Mouse (Mus musculus): Measurements from ENCODE around the gene Pknox1.

Gene Pknox1

GRCm38 (mm10) chr17:31556253-31556652, 8.3 kb upstream of the Pknox1 start:
- DNase-seq, result no peak

DNA sequence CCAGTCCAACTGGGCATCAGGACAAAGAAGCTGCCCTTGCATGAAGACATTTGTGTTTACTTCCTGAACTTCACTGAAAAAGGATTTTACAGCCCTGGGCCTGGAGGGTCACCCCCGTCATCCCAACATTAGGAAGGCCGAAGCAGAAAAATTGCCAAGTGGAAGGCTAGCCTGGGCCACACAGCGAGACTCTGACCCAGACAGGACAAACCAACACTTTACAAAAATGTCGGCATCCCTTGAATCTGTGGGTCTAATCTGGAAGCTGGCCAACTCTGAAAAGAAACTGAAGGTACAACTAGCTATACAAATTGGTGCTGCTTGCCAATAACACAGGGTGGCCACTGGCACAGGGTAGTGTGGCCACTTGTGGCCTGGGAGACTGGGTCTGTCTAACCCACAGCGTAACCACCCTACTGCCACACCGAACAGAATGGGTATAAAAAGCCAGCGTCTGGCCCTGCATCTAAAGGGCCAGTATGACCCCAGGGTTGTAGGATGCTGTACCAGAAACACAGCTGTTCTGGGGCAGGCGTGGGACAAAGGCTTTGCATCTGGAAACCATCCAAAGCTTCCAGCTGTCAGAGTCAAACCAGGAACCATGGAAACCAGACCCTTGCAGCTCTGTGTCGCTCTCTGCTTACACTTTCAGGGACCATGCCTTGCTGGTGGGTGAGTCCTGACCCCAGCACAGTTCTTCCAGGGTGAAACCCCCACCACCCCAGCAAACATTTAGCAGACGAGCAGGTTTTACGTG, 7.2 kb upstream of the Pknox1 start:
- DNase-seq, result no peak

DNA sequence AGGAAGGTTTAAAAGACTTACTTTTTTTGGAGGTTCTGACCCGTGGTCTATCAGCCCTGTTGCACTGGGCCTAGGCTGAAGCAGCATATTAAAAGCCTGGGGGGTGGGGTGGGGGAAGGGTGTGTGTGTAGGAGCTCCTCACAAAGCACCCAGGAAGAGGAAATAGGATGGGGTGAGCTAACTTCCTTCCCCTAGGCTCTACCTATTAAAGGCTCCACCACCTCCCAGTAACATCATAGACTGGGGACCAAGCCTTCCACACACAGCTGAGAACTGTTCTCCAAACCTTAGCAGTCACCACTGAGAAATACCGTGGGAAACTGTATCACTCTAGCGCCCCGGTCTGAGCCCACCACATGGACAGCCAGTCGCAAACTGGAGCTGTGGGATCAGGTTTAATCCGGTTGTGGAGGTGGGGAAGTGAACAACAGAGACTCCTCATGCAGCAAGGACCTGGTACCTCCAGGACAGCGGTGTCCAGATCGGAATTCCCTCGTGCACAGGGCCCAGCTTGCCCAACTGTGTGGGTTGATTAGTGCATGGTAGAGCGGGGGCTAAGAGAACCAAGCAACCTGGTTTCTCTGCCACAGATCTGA, 6.5 kb upstream of the Pknox1 start:
- no peak for DNase-seq

- no peak for DNase-seq
Observed at GRCm38 (mm10) chr17:31559021-31559789, 5.3 kb upstream of the Pknox1 start.

DNA sequence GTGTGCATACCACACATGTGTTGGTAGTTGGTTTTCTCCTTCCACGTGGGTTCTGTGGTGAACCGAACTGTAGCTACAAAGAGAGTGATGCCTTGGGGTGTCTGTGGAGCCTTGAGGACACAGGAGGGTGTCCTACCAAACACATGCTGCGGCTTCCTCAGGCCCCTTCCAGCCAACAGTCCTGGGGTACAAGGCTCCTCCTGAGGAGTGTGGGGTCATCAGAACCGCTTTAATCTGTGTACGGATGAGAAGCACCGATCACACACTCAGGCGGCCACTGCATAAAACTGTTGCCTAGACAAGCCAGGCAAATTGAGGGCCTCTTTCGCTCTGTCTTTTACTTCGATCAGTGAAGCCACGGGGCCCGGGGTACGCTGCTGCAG, 911 bp upstream of the Pknox1 start:
- DNase-seq, result peak; percentile 62

GRCm38 (mm10) chr17:31564858-31565140, 265 bp downstream of the Pknox1 start:
- DNase-seq, result no peak

- DNase-seq, result peak; percentile 80
Observed at GRCm38 (mm10) chr17:31565141-31566056, 865 bp downstream of the Pknox1 start.

DNA sequence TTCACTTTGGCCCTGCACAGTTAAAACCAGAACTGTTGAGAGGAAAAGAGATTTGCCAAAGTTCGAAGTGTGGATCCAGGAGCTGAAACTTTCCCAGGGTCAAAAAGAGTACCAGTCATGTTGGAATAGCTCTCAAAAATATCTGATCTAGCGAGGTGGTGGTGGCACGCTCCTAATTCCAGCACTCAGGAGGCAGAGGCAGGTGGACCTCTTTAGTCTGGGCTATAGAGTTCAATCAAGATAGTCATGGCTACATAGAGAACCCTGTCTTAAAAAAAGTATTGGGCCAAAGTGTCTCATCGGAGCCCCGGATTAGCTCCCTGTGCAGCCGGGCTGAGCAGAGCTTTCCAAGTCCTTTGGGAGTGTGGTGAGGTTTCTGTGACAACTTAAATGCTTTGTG, 1.7 kb downstream of the Pknox1 start:
- no peak for DNase-seq

- DNase-seq, result no peak
Observed at GRCm38 (mm10) chr17:31569756-31570155, 5.2 kb downstream of the Pknox1 start.

DNA sequence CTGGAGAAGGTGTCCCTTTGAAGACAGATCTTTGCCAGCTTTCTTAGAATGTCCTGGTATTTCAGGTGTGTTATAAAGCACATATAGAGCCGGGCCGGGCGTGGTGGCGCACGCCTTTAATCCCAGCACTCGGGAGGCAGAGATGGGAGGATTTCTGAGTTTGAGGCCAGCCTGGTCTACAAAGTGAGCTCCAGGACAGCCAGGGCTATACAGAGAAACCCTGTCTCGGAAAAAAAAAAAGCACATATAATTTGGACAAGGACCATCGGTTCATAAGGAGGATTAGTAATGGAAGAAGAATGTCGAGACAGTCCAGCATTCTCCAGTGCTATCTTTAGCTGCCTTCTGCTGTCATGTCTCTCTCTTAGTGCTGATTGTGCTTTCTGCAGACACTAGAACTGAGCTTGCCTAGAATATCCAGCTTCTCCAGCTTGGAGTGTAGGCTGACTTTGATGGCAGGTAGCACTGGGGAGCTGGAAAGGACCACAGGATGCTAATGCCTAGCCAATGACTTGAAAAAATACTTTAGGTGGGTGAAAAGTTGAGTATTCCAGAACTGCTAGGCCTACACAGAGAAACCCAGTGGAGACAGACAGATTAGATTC, 5.9 kb downstream of the Pknox1 start:
- no peak for DNase-seq

DNA sequence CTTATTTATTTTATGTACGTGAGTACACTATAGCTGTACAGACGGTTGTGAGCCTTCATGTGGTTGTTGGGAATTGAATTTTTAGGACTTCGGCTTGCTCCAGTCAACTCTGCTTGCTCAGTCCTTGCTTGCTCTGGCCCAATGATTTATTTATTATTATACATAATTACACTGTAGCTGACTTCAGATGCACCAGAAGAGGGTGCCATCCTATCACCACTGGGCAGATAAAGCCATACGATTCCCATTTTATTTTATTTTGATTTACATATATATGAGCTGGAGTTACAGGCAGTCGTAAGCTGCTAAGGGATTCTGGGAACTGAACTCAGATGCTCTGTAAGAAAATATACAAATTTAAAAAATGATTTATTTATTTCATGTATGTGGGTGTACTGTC, 7.2 kb downstream of the Pknox1 start:
- DNase-seq, result no peak

DNA sequence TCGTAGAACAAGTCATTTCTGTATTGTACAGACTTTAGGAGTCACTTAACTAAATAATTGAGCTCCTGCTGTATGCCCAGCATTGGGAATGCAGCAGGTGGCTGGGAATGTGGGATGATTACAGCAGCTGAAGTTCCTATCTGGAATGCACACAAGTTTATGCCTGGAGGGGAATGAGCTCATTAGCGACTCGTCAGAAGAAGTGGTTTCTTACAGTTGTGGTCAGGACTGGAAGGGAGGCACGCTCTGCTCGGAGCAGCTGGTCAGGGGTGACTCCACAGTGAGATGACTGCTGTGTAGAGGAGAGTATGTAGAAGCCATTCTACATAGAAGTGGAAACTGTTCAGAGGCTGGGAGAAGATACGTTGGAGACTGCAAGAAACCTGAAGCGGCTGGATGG, 10.1 kb downstream of the Pknox1 start:
- no peak for DNase-seq

DNA sequence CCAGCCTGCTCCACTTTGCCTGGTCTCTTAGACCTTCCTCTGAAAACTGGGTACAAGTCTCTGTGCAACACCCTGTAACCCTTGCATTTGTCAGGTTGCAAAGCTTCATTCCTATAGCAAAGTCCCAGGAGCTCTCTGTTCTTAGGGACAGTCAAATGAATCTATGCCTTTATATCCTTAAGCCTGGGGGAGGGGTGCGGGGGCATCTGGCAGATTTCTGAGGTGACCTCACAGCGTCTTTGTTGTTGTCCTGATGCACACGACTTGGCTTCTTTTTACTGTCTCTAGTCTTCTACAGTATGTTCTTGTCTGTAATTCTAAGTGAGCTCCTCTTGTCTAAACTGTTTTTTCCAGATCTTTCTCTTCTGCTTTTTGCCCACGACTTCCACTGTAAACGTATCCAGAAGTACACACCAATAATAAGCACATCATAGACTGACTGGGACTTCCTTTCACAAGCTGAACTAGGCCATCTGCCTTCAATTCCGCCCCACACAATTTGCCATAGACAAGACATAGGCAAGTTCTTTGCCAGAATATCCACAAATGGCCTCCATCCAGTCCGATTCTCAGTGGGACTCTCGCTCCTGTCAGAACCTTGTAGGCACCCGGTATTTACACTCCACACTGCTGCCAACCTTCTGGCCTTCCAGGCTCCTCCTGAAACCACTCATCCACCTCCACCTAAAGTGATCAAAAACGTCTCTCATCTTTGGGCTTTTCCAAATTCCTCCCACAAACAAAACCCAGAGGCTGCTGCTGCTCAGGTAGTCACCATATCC, 12.1 kb downstream of the Pknox1 start:
- DNase-seq, result peak; percentile 78 to 82

GRCm38 (mm10) chr17:31580344-31580743, 15.8 kb downstream of the Pknox1 start:
- peak in 1 of 2 experiments; percentile 40 for DNase-seq

DNA sequence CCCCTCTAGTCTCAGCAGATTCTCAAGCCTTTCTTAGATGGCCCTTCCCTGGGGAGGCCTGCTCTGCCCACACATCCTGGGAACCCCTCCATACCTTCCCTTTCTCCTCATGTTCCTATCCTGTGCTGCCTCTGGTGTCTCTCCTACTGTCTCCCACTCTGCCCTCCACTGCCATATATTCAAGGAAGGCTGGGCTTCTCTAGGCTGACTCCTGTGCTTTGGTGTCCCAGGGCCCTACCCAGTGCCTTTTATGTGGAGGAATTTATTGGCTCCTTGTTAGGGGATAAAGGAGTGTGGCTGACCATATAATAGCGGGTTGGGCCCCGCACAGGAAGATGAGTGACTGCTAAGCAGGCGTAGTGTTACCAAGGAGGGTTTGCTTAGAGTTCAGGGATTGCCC, 18.7 kb downstream of the Pknox1 start:
- no peak for DNase-seq

GRCm38 (mm10) chr17:31583781-31584180, 19.2 kb downstream of the Pknox1 start:
- DNase-seq, result no peak

DNA sequence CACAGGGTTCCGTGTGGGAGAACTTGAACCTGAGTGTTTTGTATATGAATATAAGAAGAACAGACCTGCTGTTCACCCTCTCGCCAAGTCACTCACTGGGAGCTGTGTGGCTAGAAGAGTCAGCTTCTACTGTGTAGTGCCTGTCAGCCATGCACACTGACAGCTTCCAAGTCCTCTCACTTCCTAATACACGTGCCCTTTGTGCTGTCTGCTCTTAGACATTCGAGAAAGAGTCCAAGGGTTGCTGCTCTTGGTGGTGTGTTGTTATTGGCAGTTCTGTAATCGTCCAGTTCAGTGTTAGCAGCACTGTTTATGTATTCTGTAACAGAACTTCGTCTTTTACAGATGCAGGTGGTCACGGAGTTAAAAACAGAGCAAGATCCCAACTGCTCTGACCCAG, 23.6 kb downstream of the Pknox1 start:
- no peak for DNase-seq

GRCm38 (mm10) chr17:31588726-31589125, 24.2 kb downstream of the Pknox1 start:
- no peak for DNase-seq

GRCm38 (mm10) chr17:31590846-31591245, 26.3 kb downstream of the Pknox1 start:
- no peak for DNase-seq

DNA sequence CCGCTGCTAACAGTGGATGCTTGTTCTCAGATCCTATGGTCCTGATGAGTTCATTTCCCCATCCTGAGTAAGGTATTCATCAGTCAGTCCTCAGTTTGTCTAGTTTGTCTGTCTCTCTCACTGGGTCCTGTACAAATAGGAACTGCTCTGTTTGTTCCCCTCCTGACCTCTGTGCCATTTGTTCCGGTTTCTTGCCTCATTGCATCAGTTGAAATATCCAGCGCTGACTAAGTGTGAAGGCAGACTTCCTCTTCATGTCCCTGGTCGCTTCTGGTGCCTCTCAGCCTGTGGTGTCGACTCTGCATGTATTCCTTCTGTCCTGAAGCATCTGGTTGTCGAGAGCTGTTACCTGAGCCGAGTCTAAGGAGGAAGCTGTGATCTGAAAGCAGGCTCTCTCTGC, 30.1 kb downstream of the Pknox1 start:
- DNase-seq, result no peak

GRCm38 (mm10) chr17:31595077-31595476, 30.5 kb downstream of the Pknox1 start:
- no peak for DNase-seq

DNA sequence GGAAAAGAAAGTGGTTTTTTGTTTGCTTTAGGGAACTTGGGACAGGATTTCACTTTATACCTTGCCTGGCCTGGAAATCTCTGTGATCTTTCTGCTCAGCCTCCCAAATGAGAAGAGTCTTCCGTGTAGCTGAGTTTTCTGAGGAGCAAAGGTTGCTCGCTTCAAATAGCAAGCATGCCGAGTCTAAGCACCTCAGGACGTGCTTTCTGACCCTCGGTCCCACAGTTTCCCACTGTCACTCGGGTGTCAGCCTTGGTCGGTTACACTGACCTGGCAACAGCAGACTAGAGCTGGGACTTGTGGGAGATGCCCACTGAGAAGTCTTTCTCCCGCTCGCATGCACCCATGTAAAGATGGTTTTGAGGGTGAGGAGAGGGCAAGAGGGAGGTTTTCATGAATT, 33.4 kb downstream of the Pknox1 start:
- no peak for DNase-seq

Measured in cerebellum, postnatal 25 days (tissue).